8 mouse cellular contexts compared by ENCODE assay signal in genomic region chrX:38600995-38601369, GRCm38 (mm10). TPM values are rescaled to one million over a fixed set of nuclear protein-coding genes. Genes with fewer than 3 reads are reported as not detected.
A peak's percentile ranks its signal among the peaks of the same experiment; 100 is the strongest.
DNase-seq lines count a peak whose midpoint lies in the region; ATAC-seq lines count a peak whose summit lies in the region.

No protein-coding gene starts in this region.

- H3K4me3 ChIP-seq in forebrain, embryonic 10.5 days, result peak overlapping the region; percentile 59
- peak overlapping the region; percentile 47 for H3K4me3 ChIP-seq in hindbrain, embryonic 14.5 days (replicated peaks; ENCODE audit: low read length)

- peak overlapping the region; percentile 82 for H3K27ac ChIP-seq in forebrain, embryonic 10.5 days
- H3K27ac ChIP-seq in hindbrain, embryonic 14.5 days, result peak overlapping the region; percentile 76

- 0 out of 2 replicates have a peak, but pooled peaks cover under 1% of the 10 kb centered on the region for H3K36me3 ChIP-seq in forebrain, embryonic 10.5 days (replicated peaks)
- no peaks in the 10 kb centered on the region; the same call in 1 of the 2 replicates for H3K36me3 ChIP-seq in hindbrain, embryonic 14.5 days (replicated peaks; ENCODE audit: control insufficient read depth, insufficient read depth)

- peak; percentile 84 for ATAC-seq in hindbrain, embryonic 14.5 days (ENCODE audit: low FRiP score)

- H3K4me1 ChIP-seq in forebrain, embryonic 10.5 days, result no peaks in the 10 kb centered on the region
- H3K4me1 ChIP-seq in hindbrain, embryonic 14.5 days (replicated peaks; ENCODE audit: control insufficient read depth, insufficient read depth, low read length), result no peaks in the 10 kb centered on the region

- no peaks in the 10 kb centered on the region for H3K9me3 ChIP-seq in forebrain, embryonic 10.5 days
- H3K9me3 ChIP-seq in hindbrain, embryonic 14.5 days (ENCODE audit: control insufficient read depth, low read length), result no peaks in the 10 kb centered on the region

- H3K4me2 ChIP-seq in hindbrain, embryonic 14.5 days (replicated peaks), result peak overlapping the region; percentile 56

- 17% methylated on average over 3 of the region's 3 CpGs for WGBS in forebrain, embryonic 10.5 days
- 18% methylated on average over 3 of the region's 3 CpGs for WGBS in hindbrain, embryonic 14.5 days

- no peaks in the 10 kb centered on the region for H3K27me3 ChIP-seq in forebrain, embryonic 10.5 days (ENCODE audit: poor library complexity, severe bottlenecking)
- no peaks in the 10 kb centered on the region for H3K27me3 ChIP-seq in hindbrain, embryonic 14.5 days (ENCODE audit: control insufficient read depth, insufficient read depth, low read length)

- peak; percentile 8 for DNase-seq in ES-CJ7 (ENCODE audit: low read depth, low spot score)
- DNase-seq in adrenal gland, postnatal 14 days, result peak; percentile 37
- DNase-seq in forebrain, embryonic 10.5 days (ENCODE audit: extremely low spot score, low spot score), result peak; percentile 14
- peak; percentile 46 for DNase-seq in hindbrain, embryonic 14.5 days (ENCODE audit: low spot score)
- DNase-seq in left cerebral cortex, adult 11 months (ENCODE audit: low spot score), result peak; percentile 12
- peak; percentile 12 for DNase-seq in lung, postnatal 25 days (ENCODE audit: low spot score)
- peak; percentile 17 for DNase-seq in right cerebral cortex, adult 18-20 months
- no peak for DNase-seq in ovary, postnatal 10 days (ENCODE audit: low spot score)

- peak overlapping the region; percentile 62 for H3K9ac ChIP-seq in hindbrain, embryonic 14.5 days

RNA-seq across cellular contexts. Expression of gene Mcts1, which starts 0.6 kb away (rescaled TPM):
- 82.5 and 93.2 TPM in 2 replicates for total RNA-seq in adrenal gland, postnatal 14 days (2021)
- 73.2 and 76.0 TPM in 2 replicates for polyA plus RNA-seq in forebrain, embryonic 10.5 days (2016; fragmentation: Nextera tagmentation; extraction: Ambion mirVana)
- 181 and 204 TPM in 2 replicates for polyA plus RNA-seq in hindbrain, embryonic 14.5 days (2014; fragmentation: Nextera tagmentation; extraction: Ambion mirVana)

RNA-seq across cellular contexts. Expression of gene Cul4b, which starts 25.0 kb away (rescaled TPM):
- 33.2 and 37.2 TPM in 2 replicates for total RNA-seq in adrenal gland, postnatal 14 days (2021)
- 47.8 and 52.4 TPM in 2 replicates for polyA plus RNA-seq in forebrain, embryonic 10.5 days (2016; fragmentation: Nextera tagmentation; extraction: Ambion mirVana)
- polyA plus RNA-seq in hindbrain, embryonic 14.5 days (2014; fragmentation: Nextera tagmentation; extraction: Ambion mirVana), result 25.1 and 25.4 TPM in 2 replicates

RNA-seq across cellular contexts. Expression of gene C1galt1c1, which starts 33.9 kb away (rescaled TPM):
- total RNA-seq in adrenal gland, postnatal 14 days (2021), result 19.5 and 20.4 TPM in 2 replicates
- 14.7 and 16.5 TPM in 2 replicates for polyA plus RNA-seq in forebrain, embryonic 10.5 days (2016; fragmentation: Nextera tagmentation; extraction: Ambion mirVana)
- polyA plus RNA-seq in hindbrain, embryonic 14.5 days (2014; fragmentation: Nextera tagmentation; extraction: Ambion mirVana), result 31.6 and 35.3 TPM in 2 replicates
